Mouse (Mus musculus) CD4-positive naive resting alpha-beta T cell, adult 76 days (primary cell): ENCODE results near the gene Treml4. TPM values are rescaled to one million over a fixed set of nuclear protein-coding genes. Genes with fewer than 3 reads are reported as not detected.

Source experiments
- total RNA-seq: library from RNA; stranded (reverse); gene quantifications from one replicate; pipeline ENCODE4 v1.2.4, GENCODE M21; 2023

Gene Treml4
- 4.2 TPM for total RNA-seq

DNA sequence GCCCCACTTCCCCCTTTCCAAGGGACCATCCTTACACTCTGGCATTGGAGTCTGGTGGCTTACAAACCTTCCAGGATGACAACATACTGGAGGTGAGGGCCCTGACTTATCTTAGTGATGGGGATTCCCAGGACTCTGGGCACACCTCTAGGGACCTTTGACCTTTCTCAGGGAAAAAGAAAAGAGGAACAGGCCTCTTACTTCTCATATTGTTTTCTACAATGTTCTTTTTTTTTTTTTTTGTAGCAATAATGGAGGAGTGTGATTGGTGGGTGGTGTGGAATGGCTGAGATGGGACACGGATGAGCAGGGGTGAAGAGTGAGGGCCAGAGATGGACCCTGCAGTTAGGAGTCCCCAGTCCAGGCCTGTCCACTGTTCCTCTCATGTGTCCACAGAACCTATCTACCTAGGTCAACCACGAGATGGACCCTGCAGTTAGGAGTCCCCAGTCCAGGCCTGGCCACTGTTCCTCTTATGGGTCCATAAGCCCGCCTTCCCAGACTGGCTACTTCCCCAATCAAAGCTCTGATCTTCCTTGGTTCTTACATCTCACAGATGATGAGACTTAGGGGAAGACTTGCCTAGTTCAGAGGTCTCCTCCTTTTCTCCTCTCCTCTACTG, at the start of gene Treml4:
Gene Treml4 (plus strand): TSS at position 555 of the 622 bp plus-strand sequence.

DNA sequence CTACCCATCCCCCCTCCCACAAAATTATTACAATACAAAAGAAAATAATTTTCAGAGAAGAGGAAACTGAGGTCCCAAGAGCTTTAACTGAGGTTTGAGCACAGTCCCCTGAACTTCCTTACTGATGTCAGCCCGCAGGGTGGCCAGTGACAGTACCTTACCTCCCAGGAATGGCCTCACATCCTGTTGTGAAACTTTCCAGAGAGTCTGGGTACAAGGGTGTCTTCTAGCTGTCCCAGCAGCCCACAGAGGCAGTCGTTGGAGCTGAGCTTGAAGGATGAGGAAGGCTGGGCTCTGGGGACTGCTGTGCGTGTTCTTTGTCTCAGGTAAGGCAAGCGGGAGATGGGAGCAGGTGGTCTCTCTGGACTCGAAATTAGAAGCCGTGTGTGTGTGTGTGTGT, 31.6 kb upstream of the Treml4 start, which contains the start of gene Trem1:
Gene Trem1 (plus strand): TSS at position 251 of the 400 bp plus-strand sequence.

DNA sequence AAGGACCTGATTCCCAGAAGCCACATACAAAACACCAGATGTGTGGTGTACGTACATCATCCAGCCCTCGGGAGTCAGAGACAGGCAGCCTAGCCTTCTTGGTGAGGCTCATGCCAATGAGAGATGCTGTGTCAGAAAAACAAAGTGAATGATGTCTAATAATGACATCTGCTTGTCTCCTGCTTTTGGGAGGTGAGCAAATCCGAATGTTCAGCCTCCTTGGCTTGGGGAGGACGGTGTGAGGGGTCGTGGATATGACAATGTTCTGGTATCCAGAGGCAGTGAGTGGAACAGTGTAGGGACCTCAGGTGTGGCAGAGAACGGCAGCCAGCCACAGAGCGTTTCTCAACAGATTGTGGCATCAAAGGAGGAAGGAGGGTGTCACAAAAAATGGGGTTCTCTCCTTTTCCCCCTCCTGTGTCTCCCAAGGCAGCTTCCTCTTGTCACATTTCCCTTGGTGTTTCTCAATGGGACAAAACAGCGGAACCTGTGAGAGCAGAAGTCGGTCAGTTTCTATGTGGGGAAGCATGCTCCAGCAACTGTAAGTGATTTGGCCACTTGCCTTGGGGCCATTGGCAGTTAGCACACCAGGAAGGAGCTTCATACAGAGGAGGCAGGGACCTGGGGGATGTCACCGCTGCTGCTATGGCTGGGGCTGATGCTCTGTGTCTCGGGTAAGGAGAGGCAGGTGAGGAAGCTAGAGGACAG, 16.7 kb upstream of the Treml4 start, which contains the start of gene Trem3:
Gene Trem3 (plus strand): TSS at position 557 of the 708 bp plus-strand sequence.

DNA sequence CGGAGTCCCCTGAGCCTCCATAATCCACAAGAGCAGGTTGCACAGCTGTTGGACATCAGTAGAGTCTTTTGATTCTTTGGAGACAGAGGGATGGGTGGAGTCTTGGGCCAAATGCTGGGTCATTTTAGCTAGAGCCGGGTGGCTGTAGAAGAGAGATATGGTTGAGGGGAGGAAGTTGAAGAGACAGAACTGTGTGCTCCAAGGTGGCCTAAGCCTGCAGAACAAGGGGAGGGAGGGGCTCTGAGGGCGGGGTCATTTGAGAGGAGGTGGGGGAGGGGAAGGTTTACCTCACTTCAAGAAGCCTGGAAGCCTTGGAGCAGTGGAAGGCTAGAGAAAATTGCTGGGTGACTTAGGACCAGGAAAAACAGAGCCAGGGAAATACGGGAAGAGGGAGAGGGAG, 35.1 kb downstream of the Treml4 start, which contains the start of gene Treml2:
Gene Treml2 (plus strand): TSS at position 296 of the 400 bp plus-strand sequence.

DNA sequence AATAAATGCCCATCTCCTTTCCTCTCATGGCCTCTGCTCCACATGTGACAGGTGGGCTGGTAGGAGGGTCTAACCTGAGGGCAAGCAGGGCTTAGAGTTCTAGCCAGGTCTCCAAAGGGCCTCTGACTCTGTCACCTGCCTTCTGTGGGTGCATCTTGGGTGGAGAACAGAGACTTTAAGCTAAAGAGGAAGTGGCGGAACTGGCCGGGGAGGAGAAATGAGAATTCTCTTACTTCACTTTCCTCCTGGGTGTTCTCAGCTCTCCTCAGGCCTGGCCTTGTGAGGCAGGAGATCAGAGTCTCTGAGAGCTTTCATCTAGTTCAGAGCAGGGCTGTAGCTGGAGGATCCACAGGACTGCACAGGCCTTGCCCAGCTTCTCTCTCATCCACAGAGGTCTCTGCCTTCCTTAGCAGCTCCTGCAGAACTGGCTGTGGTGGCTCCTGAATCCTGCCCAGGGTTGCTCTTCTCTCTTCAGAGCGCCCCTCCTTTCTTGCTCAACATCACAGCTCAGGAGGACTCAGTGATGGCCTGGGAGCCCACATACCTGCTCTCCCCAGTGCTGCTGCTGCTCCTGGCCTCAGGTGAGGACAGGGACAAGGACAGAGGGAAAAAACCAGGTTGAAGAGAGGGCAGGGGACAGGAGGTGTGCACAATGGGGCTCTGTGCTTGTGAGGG, 51.9 kb downstream of the Treml4 start, which contains the start of gene B430306N03Rik:
Gene B430306N03Rik (plus strand): TSS at position 237 of the 675 bp plus-strand sequence.

Other genes with a start within 250 kb of the Treml4 start
- not detected for gene 1700122O11Rik, start 226.0 kb upstream of the Treml4 start, total RNA-seq
- not detected for gene 1700067P10Rik, start 175.0 kb upstream of the Treml4 start, total RNA-seq
- gene 9830107B12Rik, start 118.0 kb upstream of the Treml4 start, total RNA-seq, result not detected
- 0.73 TPM for gene A530064D06Rik, start 97.0 kb upstream of the Treml4 start, total RNA-seq
- gene Trem1, start 31.5 kb upstream of the Treml4 start, total RNA-seq, result 1.5 TPM
- gene Trem3, start 16.5 kb upstream of the Treml4 start, total RNA-seq, result not detected
- gene Treml2, start 35.2 kb downstream of the Treml4 start, total RNA-seq, result 87.7 TPM
- 4.7 TPM for gene B430306N03Rik, start 51.8 kb downstream of the Treml4 start, total RNA-seq
- 0.56 TPM for gene Trem2, start 82.1 kb downstream of the Treml4 start, total RNA-seq
- gene Treml1, start 95.6 kb downstream of the Treml4 start, total RNA-seq, result 1.2 TPM
- 70.0 TPM for gene Nfya, start 145.6 kb downstream of the Treml4 start, total RNA-seq
- gene Oard1, start 145.7 kb downstream of the Treml4 start, total RNA-seq, result 23.9 TPM
- gene Apobec2, start 168.6 kb downstream of the Treml4 start, total RNA-seq, result 0.53 TPM
- gene Tspo2, start 187.2 kb downstream of the Treml4 start, total RNA-seq, result 1.4 TPM
- gene Unc5cl, start 190.6 kb downstream of the Treml4 start, total RNA-seq, result 12.7 TPM